ENCODE assay signal across 9 mouse cellular contexts in genomic region chr3:57472407-57472806, GRCm38 (mm10). TPM values are rescaled to one million over a fixed set of nuclear protein-coding genes. Genes with fewer than 3 reads are reported as not detected.
DNase-seq lines count a peak whose midpoint lies in the region; ATAC-seq lines count a peak whose summit lies in the region.
"Had no signal": no experiment of that assay in that cellular context is flagged by ENCODE, and none has a peak within 500 bp of the region (broad histone marks: within the 10 kb centered on the region; RNA-seq: fewer than 3 reads in every experiment).

No protein-coding gene starts in this region.

- H3K27ac ChIP-seq in neural tube, embryonic 15.5 days (replicated peaks), result no peak overlapping the region
- 0 out of 2 replicates have a peak overlapping the region, but pooled peaks have one; percentile 79 for H3K27ac ChIP-seq in forebrain, embryonic 15.5 days (replicated peaks)

- H3K4me1 ChIP-seq in neural tube, embryonic 15.5 days, result peaks cover 24% of the 10 kb centered on the region
- peaks cover 25% of the 10 kb centered on the region for H3K4me1 ChIP-seq in forebrain, embryonic 15.5 days

- 36% methylated on average over 4 of the region's 4 CpGs for WGBS in neural tube, embryonic 15.5 days
- WGBS in forebrain, embryonic 15.5 days, result 25% methylated on average over 4 of the region's 4 CpGs

- H3K36me3 ChIP-seq in neural tube, embryonic 15.5 days, result no peaks in the 10 kb centered on the region
- H3K36me3 ChIP-seq in forebrain, embryonic 15.5 days, result no peaks in the 10 kb centered on the region

- H3K9ac ChIP-seq in neural tube, embryonic 15.5 days (replicated peaks), result no peak overlapping the region
- H3K9ac ChIP-seq in forebrain, embryonic 15.5 days (replicated peaks), result no peak overlapping the region

- DNase-seq in neural tube, embryonic 10.5 days (ENCODE audit: extremely low spot score, low spot score), result peak; percentile 49
- DNase-seq in kidney, postnatal 4 days, result peak; percentile 49 to 62
- DNase-seq in thymus, postnatal 0 days (ENCODE audit: low spot score), result no peak
- no peak for DNase-seq in cerebellum, adult 8-10 months
- DNase-seq in adrenal gland, adult 18-20 months (ENCODE audit: low spot score in 2 of 2), result no peak
- DNase-seq in left cerebral cortex, postnatal 25 days (ENCODE audit: low spot score in 2 of 2), result no peak

- intact Hi-C loops in left cerebral cortex, postnatal 25 days (cut with DNase I), result loop anchor here (5.0 kb wide), 1 partner anchor 35 kb away; no protein-coding TSS in a partner anchor

- no peak overlapping the region for H3K4me3 ChIP-seq in neural tube, embryonic 15.5 days (replicated peaks)
- H3K4me3 ChIP-seq in forebrain, embryonic 15.5 days, result no peak overlapping the region

- no peaks in the 10 kb centered on the region for H3K27me3 ChIP-seq in neural tube, embryonic 15.5 days (replicated peaks)
- H3K27me3 ChIP-seq in forebrain, embryonic 15.5 days, result no peaks in the 10 kb centered on the region

- no peak overlapping the region for H3K4me2 ChIP-seq in neural tube, embryonic 15.5 days
- no peak overlapping the region for H3K4me2 ChIP-seq in forebrain, embryonic 15.5 days (replicated peaks)

- H3K9me3 ChIP-seq in neural tube, embryonic 15.5 days (replicated peaks), result no peaks in the 10 kb centered on the region
- H3K9me3 ChIP-seq in forebrain, embryonic 15.5 days, result no peaks in the 10 kb centered on the region

- ATAC-seq in neural tube, embryonic 15.5 days (ENCODE audit: low FRiP score), result no peak
- ATAC-seq in forebrain, embryonic 15.5 days (replicated peaks), result peak; percentile 67

RNA-seq across cellular contexts. Expression of gene Tm4sf4, which starts 47.3 kb away (rescaled TPM):
- polyA plus RNA-seq in neural tube, embryonic 15.5 days (2015; fragmentation: Nextera tagmentation; extraction: Ambion mirVana), result 0.52 and 1.8 TPM in 2 replicates
- 0.11 TPM in 1 of 2 replicates, not detected in the other for polyA plus RNA-seq in forebrain, embryonic 15.5 days (2015; fragmentation: Nextera tagmentation; extraction: Ambion mirVana)
- not detected in 2 replicates for polyA plus RNA-seq in thymus, postnatal 0 days (2015; fragmentation: Nextera tagmentation; extraction: Ambion mirVana)
- 1 to 10 TPM; 1.2 to 1.9 TPM for total RNA-seq in adrenal gland, adult 18-20 months (2021)
- not detected for total RNA-seq in left cerebral cortex, postnatal 25 days (2021)
- total RNA-seq: left cerebral cortex, postnatal 10 days had no signal

Comparison
In these comparisons a context has a peak if more than half of its experiments do, and no peak if none do; other contexts are left out.
1. DNase-seq: peak in neural tube, embryonic 10.5 days (single experiment) and kidney, postnatal 4 days (2 of 2); none in thymus, postnatal 0 days (single experiment), cerebellum, adult 8-10 months (single experiment), adrenal gland, adult 18-20 months (0 of 2) and left cerebral cortex, postnatal 25 days (0 of 2).